Mouse (Mus musculus): ENCODE measurements around the gene Plcl1. TPM values are rescaled to one million over a fixed set of nuclear protein-coding genes. Genes with fewer than 3 reads are reported as not detected.

Gene Plcl1
- polyA plus RNA-seq, 2 experiments, result 0.05 to 0.12 TPM

DNA sequence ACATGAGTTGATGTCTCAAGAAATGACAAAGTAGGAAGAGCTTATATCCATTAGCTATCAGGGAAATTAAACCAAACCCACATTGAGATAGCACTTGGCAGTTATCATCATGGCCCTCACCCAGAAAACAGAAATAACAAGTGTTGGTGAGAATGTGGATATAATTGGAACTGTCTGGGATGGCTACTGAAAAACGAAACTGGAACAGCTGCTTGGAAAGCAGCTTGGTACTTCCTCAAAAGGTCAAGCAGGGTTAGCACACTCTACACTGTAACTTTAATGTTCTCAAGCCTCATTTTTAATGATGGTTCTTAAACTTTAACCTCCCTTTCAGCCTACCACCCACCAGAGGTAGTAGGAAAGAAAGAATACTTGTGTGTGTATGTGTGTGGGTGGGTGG, 361.0 kb downstream of the Plcl1 start:
- no peak overlapping the region for H3K9ac ChIP-seq (replicated peaks)
- TF ChIP-seq CTCF (IDR thresholded peaks at IDR 0.05; ENCODE audit: low read depth) (no peak), EP300 (IDR thresholded peaks at IDR 0.05; ENCODE audit: low read depth) (no peak)
- H3K36me3 ChIP-seq (replicated peaks; ENCODE audit: control insufficient read depth, insufficient read depth, low read depth), result no peaks in the 10 kb centered on the region
- no peaks in the 10 kb centered on the region for H3K4me1 ChIP-seq (replicated peaks; ENCODE audit: control insufficient read depth in 2 of 2, insufficient read depth in 2 of 2, low read length in 1 of 2)
- no peak for ATAC-seq (ENCODE audit: insufficient read depth)
- no peak overlapping the region for H3K4me2 ChIP-seq (ENCODE audit: low read depth)
- no peak for DNase-seq (ENCODE audit: low read depth in 3 of 3, low spot score in 3 of 3)
- no peak overlapping the region for H3K27ac ChIP-seq
- no peaks in the 10 kb centered on the region for H3K27me3 ChIP-seq (ENCODE audit: control insufficient read depth, insufficient read depth, low read length)
- H3K4me3 ChIP-seq (ENCODE audit: insufficient read depth in 1 of 2, low read depth in 2 of 2, low read length in 2 of 2), result no peak overlapping the region
- no peaks in the 10 kb centered on the region for H3K9me3 ChIP-seq (ENCODE audit: control insufficient read depth, low read length)
- 19% methylated on average over 1 of the region's 1 CpGs for WGBS (ENCODE audit: insufficient replicate concordance)

DNA sequence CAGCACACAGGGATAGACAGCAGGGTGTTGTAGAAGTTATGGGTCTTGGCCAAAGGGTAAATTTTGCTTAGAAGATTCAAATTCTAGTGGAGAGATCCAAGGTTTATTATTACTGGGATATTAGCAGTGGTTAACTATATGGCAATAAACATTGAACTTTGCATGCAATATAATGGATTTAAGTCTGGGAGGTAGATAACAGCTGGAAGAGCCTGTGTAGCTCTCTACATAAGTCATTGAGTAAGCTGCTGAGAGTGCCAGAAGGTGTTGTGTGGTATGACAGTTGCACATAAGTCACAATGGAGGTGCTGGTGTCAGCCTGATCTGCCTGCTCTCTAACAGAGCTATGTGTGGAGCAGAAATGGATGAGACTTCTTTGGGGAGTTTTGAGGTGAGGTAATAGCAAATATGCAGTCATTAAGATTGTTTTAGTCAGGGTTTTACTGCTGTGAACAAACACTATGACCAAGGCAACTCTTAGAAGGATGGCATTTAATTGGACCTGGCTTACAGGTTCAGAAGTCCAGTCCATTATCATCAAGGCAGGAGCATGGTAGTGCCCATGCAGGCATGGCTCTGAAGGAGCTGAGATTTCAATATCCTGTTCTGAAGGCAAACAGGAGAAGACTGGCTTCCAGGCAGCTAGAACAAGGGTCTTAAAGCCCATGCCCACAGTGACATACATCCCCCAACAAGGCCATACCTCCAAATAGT, 364.5 kb downstream of the Plcl1 start:
- H3K4me1 ChIP-seq (replicated peaks; ENCODE audit: control insufficient read depth in 2 of 2, insufficient read depth in 2 of 2, low read length in 1 of 2), result no peaks in the 10 kb centered on the region
- DNase-seq (ENCODE audit: low read depth in 3 of 3, low spot score in 3 of 3) (no peak), ATAC-seq (ENCODE audit: insufficient read depth) (no peak)
- no peak overlapping the region for H3K9ac ChIP-seq (replicated peaks)
- no peaks in the 10 kb centered on the region for H3K27me3 ChIP-seq (ENCODE audit: control insufficient read depth, insufficient read depth, low read length)
- H3K9me3 ChIP-seq (ENCODE audit: control insufficient read depth, low read length), result no peaks in the 10 kb centered on the region
- H3K27ac ChIP-seq, result no peak overlapping the region
- no peak overlapping the region for H3K4me3 ChIP-seq (ENCODE audit: insufficient read depth in 1 of 2, low read depth in 2 of 2, low read length in 2 of 2)
- TF ChIP-seq EP300 (IDR thresholded peaks at IDR 0.05; ENCODE audit: low read depth) (no peak), CTCF (IDR thresholded peaks at IDR 0.05; ENCODE audit: low read depth) (no peak)
- H3K36me3 ChIP-seq (replicated peaks; ENCODE audit: control insufficient read depth, insufficient read depth, low read depth), result no peaks in the 10 kb centered on the region
- no peak overlapping the region for H3K4me2 ChIP-seq (ENCODE audit: low read depth)

DNA sequence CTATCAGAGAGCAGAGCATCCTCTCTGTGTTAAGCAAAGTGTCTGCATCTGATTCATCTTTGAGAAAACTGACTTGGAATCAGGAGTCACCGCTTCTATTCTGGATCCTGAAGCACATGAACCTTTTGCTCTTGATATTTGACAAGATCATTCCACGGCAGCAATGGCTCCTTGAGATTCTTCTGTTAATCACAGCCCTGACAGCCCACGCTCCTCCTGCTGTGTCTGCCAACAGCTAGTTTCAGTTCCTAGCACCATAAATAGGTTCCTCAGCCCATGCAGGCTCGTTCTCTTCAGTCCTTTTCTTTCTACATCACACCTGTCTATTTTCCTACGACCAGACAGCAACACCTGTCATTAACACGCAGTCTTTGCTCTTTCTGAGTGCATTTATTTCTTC, 387.1 kb downstream of the Plcl1 start:
- WGBS (ENCODE audit: insufficient replicate concordance), result 44% methylated on average over 6 of the region's 6 CpGs

More for the DNA sequence above, 387.1 kb downstream of the Plcl1 start:
- no peak overlapping the region for H3K9ac ChIP-seq (replicated peaks)
- H3K27ac ChIP-seq, result no peak overlapping the region
- no peaks in the 10 kb centered on the region for H3K27me3 ChIP-seq (ENCODE audit: control insufficient read depth, insufficient read depth, low read length)
- H3K9me3 ChIP-seq (ENCODE audit: control insufficient read depth, low read length), result no peaks in the 10 kb centered on the region
- H3K4me2 ChIP-seq (ENCODE audit: low read depth), result no peak overlapping the region
- H3K4me3 ChIP-seq (ENCODE audit: insufficient read depth in 1 of 2, low read depth in 2 of 2, low read length in 2 of 2), result no peak overlapping the region
- no peak for TF ChIP-seq CTCF (IDR thresholded peaks at IDR 0.05; ENCODE audit: low read depth)
- TF ChIP-seq EP300 (IDR thresholded peaks at IDR 0.05; ENCODE audit: low read depth), result no peak
- H3K36me3 ChIP-seq (replicated peaks; ENCODE audit: control insufficient read depth, insufficient read depth, low read depth), result no peaks in the 10 kb centered on the region
- H3K4me1 ChIP-seq (replicated peaks; ENCODE audit: control insufficient read depth in 2 of 2, insufficient read depth in 2 of 2, low read length in 1 of 2), result no peaks in the 10 kb centered on the region
- DNase-seq (ENCODE audit: low read depth in 3 of 3, low spot score in 3 of 3) (no peak), ATAC-seq (ENCODE audit: insufficient read depth) (no peak)

Other genes with a start within 250 kb of the Plcl1 start
- 0.28 and 0.38 TPM in 2 replicates for gene Rftn2, start 179.1 kb upstream of the Plcl1 start, polyA plus RNA-seq (2012; rRNA removed)
- 0.37 and 0.62 TPM in 2 replicates for gene Rftn2, start 179.1 kb upstream of the Plcl1 start, polyA plus RNA-seq (2014; fragmentation: Nextera tagmentation; extraction: Ambion mirVana)
- gene Mars2, start 168.7 kb upstream of the Plcl1 start, polyA plus RNA-seq (2012; rRNA removed), result 1.6 and 1.9 TPM in 2 replicates
- 2.1 and 2.2 TPM in 2 replicates for gene Mars2, start 168.7 kb upstream of the Plcl1 start, polyA plus RNA-seq (2014; fragmentation: Nextera tagmentation; extraction: Ambion mirVana)
- not detected in 2 replicates for gene Boll, start 42.5 kb upstream of the Plcl1 start, polyA plus RNA-seq (2012; rRNA removed)
- gene Boll, start 42.5 kb upstream of the Plcl1 start, polyA plus RNA-seq (2014; fragmentation: Nextera tagmentation; extraction: Ambion mirVana), result not detected in 2 replicates

Measured in liver, embryonic 14.5 days (tissue).